Mouse (Mus musculus) retina, postnatal 7 days (tissue): Measurements from ENCODE around the gene Pcsk2.

Source experiments
- DNase-seq: peaks from one replicate; pipeline ENCODE4 v3.0.0-alpha.2; 2012; ENCODE audit warnings: low read depth, low spot score

Gene Pcsk2

GRCm38 (mm10) chr2:143732501-143732900 lies 186.5 kb downstream of the Pcsk2 start:
- DNase-seq = no peak

GRCm38 (mm10) chr2:143735442-143735841 lies 189.5 kb downstream of the Pcsk2 start:
- DNase-seq = no peak

GRCm38 (mm10) chr2:143739475-143740226 lies 193.7 kb downstream of the Pcsk2 start:
- no peak for DNase-seq

- DNase-seq = no peak
These were observed 196.5 kb downstream of the Pcsk2 start for GRCm38 (mm10) chr2:143742436-143742835.

- no peak for DNase-seq
These were observed 197.1 kb downstream of the Pcsk2 start for GRCm38 (mm10) chr2:143743081-143743480.

GRCm38 (mm10) chr2:143752051-143752788 lies 206.3 kb downstream of the Pcsk2 start:
- DNase-seq = no peak

- peak; percentile 36 for DNase-seq
These were observed 230.5 kb downstream of the Pcsk2 start for GRCm38 (mm10) chr2:143776448-143776847.

- no peak for DNase-seq
These were observed 234.4 kb downstream of the Pcsk2 start for GRCm38 (mm10) chr2:143780310-143780709.

GRCm38 (mm10) chr2:143789911-143790310 lies 244.0 kb downstream of the Pcsk2 start:
- no peak for DNase-seq

- DNase-seq = no peak
These were observed 249.9 kb downstream of the Pcsk2 start for GRCm38 (mm10) chr2:143795858-143796257.

- DNase-seq = no peak
These were observed 250.5 kb downstream of the Pcsk2 start for GRCm38 (mm10) chr2:143796335-143797013.

GRCm38 (mm10) chr2:143801097-143801496 lies 255.1 kb downstream of the Pcsk2 start:
- no peak for DNase-seq

GRCm38 (mm10) chr2:143806140-143806923 lies 260.4 kb downstream of the Pcsk2 start:
- no peak for DNase-seq

- DNase-seq = no peak
These were observed 261.1 kb downstream of the Pcsk2 start for GRCm38 (mm10) chr2:143806924-143807664.

- DNase-seq = no peak
These were observed 262.8 kb downstream of the Pcsk2 start for GRCm38 (mm10) chr2:143808789-143809188.

GRCm38 (mm10) chr2:143812262-143812661 lies 266.3 kb downstream of the Pcsk2 start:
- no peak for DNase-seq

- DNase-seq = no peak
These were observed 267.5 kb downstream of the Pcsk2 start for GRCm38 (mm10) chr2:143813461-143813860.

- DNase-seq = no peak
These were observed 285.7 kb downstream of the Pcsk2 start for GRCm38 (mm10) chr2:143831645-143832044.

GRCm38 (mm10) chr2:143832721-143833120 lies 286.8 kb downstream of the Pcsk2 start:
- no peak for DNase-seq

GRCm38 (mm10) chr2:143834082-143834481 lies 288.1 kb downstream of the Pcsk2 start:
- DNase-seq = no peak

GRCm38 (mm10) chr2:143835820-143836219 lies 289.9 kb downstream of the Pcsk2 start:
- DNase-seq = no peak
